Mouse (Mus musculus) CD8-positive naive resting alpha-beta T cell, adult 57 days (primary cell): ENCODE data around the gene Arl11. TPM values are rescaled to one million over a fixed set of nuclear protein-coding genes. Genes with fewer than 3 reads are reported as not detected.

Experiments used
- total RNA-seq: library from RNA; stranded (reverse); gene quantifications from one replicate; pipeline ENCODE4 v1.2.4, GENCODE M21; 2023

Gene Arl11
- 1.5 TPM for total RNA-seq

DNA sequence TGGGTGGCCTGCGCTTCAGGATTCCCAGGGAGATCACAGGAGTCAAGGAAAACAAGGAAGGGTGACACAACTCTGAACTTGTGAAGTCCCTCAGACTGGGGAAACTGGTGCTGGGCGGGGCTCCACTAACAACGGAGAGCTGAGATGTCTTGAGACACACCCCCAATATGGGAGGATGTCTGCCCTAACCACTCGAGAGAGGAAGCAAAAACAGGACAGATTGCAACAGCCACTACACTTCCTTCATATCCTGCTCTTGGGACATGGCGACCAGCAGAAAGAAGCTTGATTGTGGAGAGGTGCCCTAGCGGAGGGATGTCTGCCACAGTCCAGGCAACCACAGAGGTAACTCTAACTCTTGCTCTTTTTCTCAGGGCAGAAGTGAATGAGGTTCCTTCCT lies at the start of gene Arl11:
TSS of gene Arl11 (plus strand) at position 161 of the 400 bp plus-strand sequence.

GRCm38 (mm10) chr14:61360131-61360980 lies 50.8 kb downstream of the Arl11 start, which contains the start of gene Ebpl:
Ebpl (minus strand) TSS chr14:61360439.

Other genes starting within 250 kb of the Arl11 start
- gene Sacs, start 171.3 kb upstream of the Arl11 start, total RNA-seq, result 23.9 TPM
- gene Sgcg, start 51.3 kb upstream of the Arl11 start, total RNA-seq, result not detected
- gene Ebpl, start 50.7 kb downstream of the Arl11 start, total RNA-seq, result 3.6 TPM
- gene Kpna3, start 130.1 kb downstream of the Arl11 start, total RNA-seq, result 21.3 TPM
- gene Spryd7, start 247.1 kb downstream of the Arl11 start, total RNA-seq, result 9.9 TPM